Mouse (Mus musculus) ES-E14 (cell line): ENCODE measurements at regions not wholly inside any gene's neighbourhood (a gene's known extent, or its start where the extent isn't known, plus 50 kb on each side); places are given as distances from the start of the nearest gene placed in this dataset.

ENCODE experiments used
- DNase-seq: peaks from one replicate; pipeline ENCODE4 v3.0.0-alpha.2; 2013; ENCODE audit warnings: low read depth, low spot score
- H3K27ac ChIP-seq: 2 replicates; pipeline ENCODE4 v1.5.1; 2012; ENCODE audit warnings: low read depth, mild to moderate bottlenecking, low read length, moderate library complexity, mixed read lengths; ENCODE audit not compliant: poor library complexity, insufficient read depth, severe bottlenecking
- H3K36me3 ChIP-seq: 2 replicates; pipeline ENCODE4 v1.6.1; 2012; ENCODE audit warnings: mild to moderate bottlenecking, low read length, moderate library complexity, mixed read lengths; ENCODE audit not compliant: control insufficient read depth, poor library complexity, insufficient read depth, severe bottlenecking
- H3K4me1 ChIP-seq, 2 experiments: fragments of 150-350 bp in 1 of 2; sonication (generic) in 1 of 2; 2 replicates each; pipeline ENCODE4 v1.6.1; 2012; ENCODE audit warnings: low read length in 2 of 2, mild to moderate bottlenecking in 1 of 2, mixed read lengths in 1 of 2; ENCODE audit not compliant: control insufficient read depth in 2 of 2, insufficient read depth in 2 of 2, poor library complexity in 1 of 2
- H3K4me3 ChIP-seq, 2 experiments: fragments of 150-350 bp in 1 of 2; sonication (generic) in 1 of 2; 2 replicates each; pipeline ENCODE4 v1.5.1; 2012; ENCODE audit warnings: low read length in 2 of 2, low read depth in 1 of 2, mild to moderate bottlenecking in 1 of 2, mixed read lengths in 1 of 2; ENCODE audit not compliant: insufficient read depth in 1 of 2, poor library complexity in 1 of 2, severe bottlenecking in 1 of 2
- H3K9ac ChIP-seq: 2 replicates; pipeline ENCODE4 v1.6.1; 2012; ENCODE audit warnings: low read depth, mild to moderate bottlenecking, low read length, mixed read lengths; ENCODE audit not compliant: poor library complexity, insufficient read depth, severe bottlenecking
- H3K9me3 ChIP-seq: fragments of 150-350 bp; sonication (generic); 2 replicates; pipeline ENCODE4 v1.6.1; 2012; ENCODE audit warnings: low read depth, mild to moderate bottlenecking, low read length; ENCODE audit not compliant: control insufficient read depth, insufficient read depth
- CHD2 ChIP-seq: IDR thresholded peaks from 2 replicates; pipeline ENCODE4 v1.6.1; 2014; ENCODE audit warnings: mild to moderate bottlenecking, low read depth, low read length, inconsistent platforms
- HCFC1 ChIP-seq: IDR thresholded peaks from 2 replicates; pipeline ENCODE4 v1.6.1; 2012; ENCODE audit warnings: low read length, inconsistent platforms, borderline replicate concordance; ENCODE audit not compliant: insufficient read depth
- MAFK ChIP-seq: IDR thresholded peaks from 2 replicates; pipeline ENCODE4 v1.6.1; 2014; ENCODE audit warnings: mild to moderate bottlenecking, low read depth, low read length, inconsistent platforms; ENCODE audit not compliant: insufficient read depth
- ZC3H11A ChIP-seq: IDR thresholded peaks from 2 replicates; pipeline ENCODE4 v1.6.1; 2012; ENCODE audit warnings: low read depth, mild to moderate bottlenecking, inconsistent platforms, low read length, borderline replicate concordance
- ZNF384 ChIP-seq: IDR thresholded peaks from 2 replicates; pipeline ENCODE4 v1.6.1; 2012; ENCODE audit warnings: low read depth, low read length, inconsistent platforms
- in situ Hi-C, 2 experiments: fragments of 600-800 bp; cut with MboI; formaldehyde crosslinking; loops; one replicate each; pipeline ENCODE4 v1.15.1; 2025; ENCODE audit warnings: low sequenced_read_pairs in 2 of 2, inconsistent platforms in 1 of 2; ENCODE audit not compliant: unreplicated experiment in 2 of 2

DNA sequence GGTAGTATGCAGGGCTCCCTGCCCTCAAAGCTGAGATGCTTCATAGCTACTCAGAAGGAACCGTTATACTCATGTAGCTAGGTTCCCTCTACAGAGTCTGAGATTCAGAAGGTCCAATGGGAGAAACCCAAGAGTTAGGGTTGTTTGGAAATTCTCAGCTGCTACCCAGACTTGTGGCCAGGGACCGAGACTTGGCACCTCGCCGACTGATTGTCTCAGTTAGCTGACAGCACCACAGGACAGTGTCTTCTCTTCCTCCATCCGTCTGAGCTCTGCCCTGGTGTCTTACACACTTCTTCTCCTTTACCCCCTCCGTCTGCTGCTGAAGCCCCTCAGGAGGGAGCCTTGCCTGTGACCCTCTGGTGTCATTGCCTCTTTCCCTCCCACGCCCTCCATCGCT, 329.6 kb upstream of the Prox1 start:
- no peak for DNase-seq

DNA sequence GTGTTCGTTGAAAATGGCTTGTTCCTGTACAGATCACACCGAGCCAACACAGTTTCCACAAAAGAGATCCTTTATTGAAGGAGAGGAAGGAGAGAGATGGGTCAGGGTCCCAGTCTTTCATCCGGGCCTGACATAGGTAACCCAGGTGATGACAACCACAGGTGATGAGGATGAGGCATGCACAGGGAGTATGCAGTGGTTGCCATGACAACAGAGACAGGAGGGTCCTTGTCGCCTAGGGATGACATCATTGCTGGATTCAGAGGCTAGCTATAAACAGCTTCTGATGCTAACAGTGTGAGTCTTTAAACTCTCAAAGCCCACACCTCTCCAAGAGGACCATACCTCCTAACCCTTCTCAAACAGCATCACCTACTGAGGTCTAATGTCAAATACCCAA, 327.0 kb upstream of the Prox1 start:
- in situ Hi-C loops = no loop called here
- H3K4me1 ChIP-seq = no peaks in the 10 kb centered on the region
- no peaks in the 10 kb centered on the region for H3K9me3 ChIP-seq
- H3K4me3 ChIP-seq = no peak overlapping the region
- no peak overlapping the region for H3K27ac ChIP-seq
- H3K36me3 ChIP-seq = no peaks in the 10 kb centered on the region
- TF ChIP-seq ZNF384 (no peak), ZC3H11A (no peak), HCFC1 (no peak), MAFK (no peak)
- DNase-seq = no peak
- H3K9ac ChIP-seq = no peak overlapping the region

More for the DNA sequence above, 329.6 kb upstream of the Prox1 start:
- H3K4me1 ChIP-seq = no peaks in the 10 kb centered on the region
- no peaks in the 10 kb centered on the region for H3K9me3 ChIP-seq
- in situ Hi-C loops = no loop called here
- H3K36me3 ChIP-seq = no peaks in the 10 kb centered on the region
- TF ChIP-seq HCFC1 (no peak), CHD2 (no peak), MAFK (no peak), ZC3H11A (no peak), ZNF384 (no peak)
- H3K4me3 ChIP-seq = no peak overlapping the region
- H3K27ac ChIP-seq = no peak overlapping the region
- H3K9ac ChIP-seq = no peak overlapping the region

DNA sequence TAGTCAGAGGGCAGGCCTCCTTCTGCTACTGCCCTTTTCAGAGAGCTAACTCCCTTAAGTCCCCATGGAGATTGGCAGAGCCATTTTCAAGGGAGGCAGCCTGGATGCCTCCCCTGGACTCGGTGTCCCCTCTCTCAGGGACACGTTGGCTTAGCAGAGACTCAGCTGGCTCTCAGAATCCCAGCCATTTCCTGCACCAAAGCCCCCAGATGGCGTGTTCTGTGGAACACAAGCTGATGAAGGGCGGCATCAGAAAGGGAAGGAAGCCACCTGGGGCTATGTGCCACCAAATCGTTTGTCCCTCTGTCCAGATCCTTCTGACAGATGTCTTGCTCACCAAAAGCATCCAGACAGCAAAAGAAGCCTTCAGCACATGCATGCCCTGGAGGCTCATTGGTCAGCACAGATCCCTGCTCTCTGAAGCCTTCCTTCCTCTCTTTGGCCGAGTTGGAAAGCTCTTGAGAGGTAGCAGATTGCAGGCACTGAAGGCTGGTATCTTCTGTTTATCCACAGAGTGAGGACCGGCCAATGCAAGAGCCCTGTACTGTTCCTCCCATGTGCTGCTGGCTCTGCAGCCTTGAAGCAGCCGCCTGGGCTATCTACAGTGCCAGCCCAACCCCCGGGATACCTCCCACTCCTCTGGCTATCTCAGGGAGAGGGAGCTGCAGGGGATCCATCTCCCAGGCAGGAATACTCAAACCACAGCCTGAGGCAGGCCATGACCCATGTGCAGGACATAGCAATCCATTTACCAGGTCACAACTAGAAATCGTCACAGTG, 325.4 kb upstream of the Prox1 start:
- in situ Hi-C loops = no loop called here
- H3K9me3 ChIP-seq = no peaks in the 10 kb centered on the region
- H3K27ac ChIP-seq = no peak overlapping the region
- H3K36me3 ChIP-seq = no peaks in the 10 kb centered on the region
- DNase-seq = no peak
- no peaks in the 10 kb centered on the region for H3K4me1 ChIP-seq
- TF ChIP-seq MAFK (no peak), HCFC1 (no peak), ZC3H11A (no peak), CHD2 (no peak), ZNF384 (no peak)
- H3K4me3 ChIP-seq = no peak overlapping the region
- H3K9ac ChIP-seq = no peak overlapping the region

DNA sequence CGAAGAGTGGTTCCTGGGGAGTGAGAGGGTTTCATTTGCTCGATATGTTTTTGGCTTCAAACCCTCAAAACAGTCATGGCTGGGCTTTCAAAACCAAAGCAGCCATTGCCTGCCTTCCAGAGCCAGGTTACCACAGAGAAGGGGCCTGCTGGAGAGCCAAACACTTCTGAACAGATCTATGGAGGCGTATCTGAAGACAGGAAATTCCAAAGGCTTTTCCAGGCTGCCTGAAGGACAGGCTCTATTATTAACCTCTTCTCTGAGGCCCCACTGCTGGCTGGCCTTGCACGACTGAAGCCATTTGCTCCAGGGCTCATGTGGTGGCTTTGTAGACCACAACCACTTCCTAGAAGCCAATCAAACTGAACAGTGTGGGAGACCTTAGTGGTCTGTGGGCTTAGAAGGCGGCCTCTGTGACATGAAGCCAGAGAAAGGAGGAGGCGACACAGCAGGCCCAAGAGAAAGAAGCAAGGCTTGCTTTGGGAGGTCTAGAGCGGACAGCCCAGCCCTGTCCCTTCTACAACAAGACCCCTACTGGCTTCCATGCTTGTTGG, 316.1 kb upstream of the Prox1 start:
- in situ Hi-C loops = no loop called here

More for the DNA sequence above, 316.1 kb upstream of the Prox1 start:
- Histone ChIP-seq H3K9ac (no peak overlapping the region), H3K27ac (no peak overlapping the region), H3K4me1 (no peaks in the 10 kb centered on the region), H3K9me3 (no peaks in the 10 kb centered on the region), H3K36me3 (no peaks in the 10 kb centered on the region), H3K4me3 (no peak overlapping the region)
- TF ChIP-seq MAFK (no peak), ZNF384 (no peak), ZC3H11A (no peak), HCFC1 (no peak)
- DNase-seq = no peak
